Mouse (Mus musculus): Measurements from ENCODE around the gene Taar6. TPM values are rescaled to one million over a fixed set of nuclear protein-coding genes. Genes with fewer than 3 reads are reported as not detected.
A peak's percentile ranks its signal among the peaks of the same experiment; 100 is the strongest.

Gene Taar6
- total and polyA plus RNA-seq, 3 experiments = not detected

DNA sequence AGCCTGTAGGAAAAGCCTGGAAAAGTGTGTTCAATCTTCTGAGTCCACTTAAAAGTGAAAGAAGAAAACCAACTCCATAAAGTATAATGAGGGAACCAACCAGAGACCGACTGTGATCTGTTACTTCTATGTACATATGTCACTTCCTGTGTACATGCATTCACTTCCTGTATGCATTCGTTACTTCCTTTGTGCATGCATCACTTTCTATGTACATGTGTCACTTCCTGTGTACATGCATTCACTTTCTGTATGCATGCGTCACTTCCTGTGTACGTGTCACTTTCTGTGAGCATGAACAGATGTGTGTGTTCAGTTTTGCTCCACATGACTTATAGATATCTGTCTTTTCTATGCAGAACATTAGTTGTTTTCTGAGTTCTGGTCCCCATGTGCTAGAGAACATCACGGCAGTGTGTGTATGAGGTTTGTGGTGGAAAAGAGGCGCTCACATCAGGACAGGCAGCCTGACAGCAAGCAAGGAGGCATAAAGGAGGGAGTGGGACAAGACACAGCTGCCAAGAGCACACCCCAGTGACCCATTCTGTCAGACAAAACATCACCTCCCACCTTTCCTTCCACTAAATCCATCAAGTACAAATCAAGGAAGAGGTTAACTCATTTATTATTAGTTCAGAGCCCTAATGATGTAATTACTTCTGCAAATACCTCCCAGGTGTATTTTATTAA is 20.4 kb downstream of the Taar6 start:
- Histone ChIP-seq H3K27me3 (ENCODE audit: control insufficient read depth in 1 of 2, insufficient read depth in 2 of 2, low read length in 2 of 2) (peaks cover 8 to 10% of the 10 kb centered on the region in 2 experiments), H3K36me3 (ENCODE audit: control insufficient read depth in 1 of 2, insufficient read depth in 2 of 2, low read length in 2 of 2) (no peaks in the 10 kb centered on the region), H3K27ac (ENCODE audit: control insufficient read depth, low read depth, low read length) (no peak overlapping the region), H3K9me3 (replicated peaks; ENCODE audit: insufficient read depth, low read length) (no peaks in the 10 kb centered on the region), H3K9ac (ENCODE audit: control insufficient read depth, low read depth, low read length, poor library complexity, severe bottlenecking) (no peak overlapping the region), H3K79me2 (ENCODE audit: control insufficient read depth, insufficient read depth, low read length, poor library complexity) (no peaks in the 10 kb centered on the region), H3K4me1 (ENCODE audit: control insufficient read depth in 1 of 2, insufficient read depth in 2 of 2, low read length in 2 of 2) (no peaks in the 10 kb centered on the region), H3K4me3 (ENCODE audit: control insufficient read depth in 1 of 2, insufficient read depth in 1 of 2, low read depth in 2 of 2, low read length in 2 of 2) (no peak overlapping the region)
- no peak for TF ChIP-seq CHD1 (IDR thresholded peaks at IDR 0.05; ENCODE audit: low read depth, low read length)
- TF ChIP-seq POLR2A (IDR thresholded peaks at IDR 0.05; ENCODE audit: control insufficient read depth in 1 of 2, insufficient read depth in 1 of 2, low read depth in 1 of 2, low read length in 2 of 2, poor library complexity in 1 of 2) = no peak
- no peak for TF ChIP-seq ZNF384 (IDR thresholded peaks at IDR 0.05; ENCODE audit: low read depth, low read length)
- no peak for DNase-seq (ENCODE audit: low read depth, low spot score)

DNA sequence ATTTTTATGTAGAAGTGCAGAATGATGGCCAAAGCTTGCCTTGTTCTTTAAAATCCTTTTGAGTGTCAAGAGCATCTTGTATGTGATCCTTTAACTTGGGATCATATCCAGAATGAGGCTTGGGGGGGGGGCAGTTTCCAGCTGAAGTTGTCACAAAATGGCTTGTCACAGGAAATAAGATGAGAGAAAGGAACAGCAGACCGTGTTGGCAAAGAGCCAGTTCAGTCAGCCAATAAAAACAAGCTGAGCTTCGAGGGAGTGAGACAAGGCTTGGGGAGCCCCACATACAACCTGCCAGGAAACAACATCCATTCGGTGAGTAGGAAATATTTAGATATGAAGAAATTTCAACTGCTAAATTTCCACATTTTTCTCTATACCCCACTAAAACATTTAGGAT is 22.0 kb downstream of the Taar6 start:
- no peak overlapping the region for H3K4me3 ChIP-seq (ENCODE audit: control insufficient read depth in 1 of 2, insufficient read depth in 1 of 2, low read depth in 2 of 2, low read length in 2 of 2)
- peak; percentile 2 for DNase-seq (ENCODE audit: low read depth, low spot score)
- H3K79me2 ChIP-seq (ENCODE audit: control insufficient read depth, insufficient read depth, low read length, poor library complexity) = no peaks in the 10 kb centered on the region

DNA sequence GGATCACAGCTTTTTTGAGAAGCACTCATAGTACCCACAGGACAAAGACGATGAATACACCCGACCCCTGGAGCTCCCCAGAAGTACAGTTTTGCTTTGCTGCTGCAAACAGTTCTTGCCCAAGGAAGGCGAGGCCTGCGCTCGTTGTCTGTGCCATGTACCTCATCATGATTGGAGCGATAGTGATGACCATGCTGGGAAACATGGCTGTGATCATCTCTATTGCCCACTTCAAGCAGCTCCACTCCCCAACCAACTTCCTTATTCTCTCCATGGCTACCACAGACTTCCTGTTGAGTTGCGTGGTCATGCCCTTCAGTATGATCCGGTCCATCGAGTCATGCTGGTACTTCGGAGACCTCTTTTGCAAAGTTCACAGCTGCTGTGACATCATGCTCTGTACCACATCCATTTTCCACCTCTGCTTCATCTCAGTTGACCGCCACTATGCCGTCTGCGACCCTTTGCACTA is 25.0 kb downstream of the Taar6 start, which contains the start of gene Taar4:
Gene Taar4, plus strand, starts transcription at position 51 of the 472 bp plus-strand sequence.
- H3K9ac ChIP-seq (ENCODE audit: control insufficient read depth, low read depth, low read length, poor library complexity, severe bottlenecking) = no peak within 1 kb of the TSS
- DNase-seq (ENCODE audit: low read depth, low spot score) = no peak
- no peak within 1 kb of the TSS for H3K4me3 ChIP-seq (ENCODE audit: control insufficient read depth in 1 of 2, insufficient read depth in 1 of 2, low read depth in 2 of 2, low read length in 2 of 2)
- no peaks in the 10 kb centered on the region for H3K4me1 ChIP-seq (ENCODE audit: control insufficient read depth in 1 of 2, insufficient read depth in 2 of 2, low read length in 2 of 2)
- peaks cover 0 to 1% of the 10 kb centered on the region in 2 experiments; a peak in 1 of 4 replicates for H3K27me3 ChIP-seq (ENCODE audit: control insufficient read depth in 1 of 2, insufficient read depth in 2 of 2, low read length in 2 of 2)
- no peaks in the 10 kb centered on the region for H3K36me3 ChIP-seq (ENCODE audit: control insufficient read depth in 1 of 2, insufficient read depth in 2 of 2, low read length in 2 of 2)
- H3K9me3 ChIP-seq (replicated peaks; ENCODE audit: insufficient read depth, low read length) = no peaks in the 10 kb centered on the region
- no peak for TF ChIP-seq GABPA (IDR thresholded peaks at IDR 0.05; ENCODE audit: low read depth, low read length)
- no peak for TF ChIP-seq ELF1 (IDR thresholded peaks at IDR 0.05; ENCODE audit: low read depth, low read length)
- TF ChIP-seq MAX (IDR thresholded peaks at IDR 0.05; ENCODE audit: low read length) = no peak
- TF ChIP-seq EP300 (IDR thresholded peaks at IDR 0.05; ENCODE audit: low read depth in 1 of 2, low read length in 2 of 2) = no peak
- no peak for TF ChIP-seq CTCF (IDR thresholded peaks at IDR 0.05 in 2 of 3, conservative IDR thresholded peaks at IDR 0.05 in 1 of 3; ENCODE audit: control insufficient read depth in 1 of 3, insufficient read depth in 1 of 3, low read depth in 2 of 3, low read length in 3 of 3, poor library complexity in 1 of 3, severe bottlenecking in 1 of 3)
- no peak for TF ChIP-seq RAD21 (IDR thresholded peaks at IDR 0.05; ENCODE audit: low read depth, low read length)
- no peak for TF ChIP-seq ZNF384 (IDR thresholded peaks at IDR 0.05; ENCODE audit: low read depth, low read length)
- no peak for TF ChIP-seq KAT2A (conservative IDR thresholded peaks at IDR 0.05; ENCODE audit: low read depth, low read length)
- TF ChIP-seq ZKSCAN1 (IDR thresholded peaks at IDR 0.05; ENCODE audit: low read depth, low read length) = no peak
- no peak for TF ChIP-seq TBP (IDR thresholded peaks at IDR 0.05; ENCODE audit: low read depth, low read length)
- no peak for TF ChIP-seq CHD2 (IDR thresholded peaks at IDR 0.05; ENCODE audit: low read length)
- no peak for TF ChIP-seq POLR2A (IDR thresholded peaks at IDR 0.05; ENCODE audit: control insufficient read depth in 1 of 2, insufficient read depth in 1 of 2, low read depth in 1 of 2, low read length in 2 of 2, poor library complexity in 1 of 2)
- no peak for TF ChIP-seq USF1 (IDR thresholded peaks at IDR 0.05; ENCODE audit: low read depth, low read length)
- TF ChIP-seq MAZ (IDR thresholded peaks at IDR 0.05; ENCODE audit: low read depth, low read length) = no peak
- no peak for TF ChIP-seq JUND (IDR thresholded peaks at IDR 0.05; ENCODE audit: low read depth, low read length)
- no peak for TF ChIP-seq HCFC1 (IDR thresholded peaks at IDR 0.05; ENCODE audit: low read depth, low read length)
- no peak for TF ChIP-seq POLR2AphosphoS5 (IDR thresholded peaks at IDR 0.05; ENCODE audit: borderline replicate concordance, low read depth, low read length)
- no peak within 1 kb of the TSS for H3K27ac ChIP-seq (ENCODE audit: control insufficient read depth, low read depth, low read length)
- no peaks in the 10 kb centered on the region for H3K79me2 ChIP-seq (ENCODE audit: control insufficient read depth, insufficient read depth, low read length, poor library complexity)

More for the DNA sequence above, 22.0 kb downstream of the Taar6 start:
- no peak for TF ChIP-seq ZC3H11A (IDR thresholded peaks at IDR 0.05; ENCODE audit: low read depth, low read length)
- no peak for TF ChIP-seq KAT2A (conservative IDR thresholded peaks at IDR 0.05; ENCODE audit: low read depth, low read length)
- no peak for TF ChIP-seq ETS1 (IDR thresholded peaks at IDR 0.05; ENCODE audit: low read depth, low read length)
- no peak for TF ChIP-seq NELFE (IDR thresholded peaks at IDR 0.05; ENCODE audit: low read depth, low read length)
- TF ChIP-seq MAFK (IDR thresholded peaks at IDR 0.05; ENCODE audit: borderline replicate concordance, low read depth, low read length) = no peak
- no peak for TF ChIP-seq JUND (IDR thresholded peaks at IDR 0.05; ENCODE audit: low read depth, low read length)
- no peak for TF ChIP-seq MYB (IDR thresholded peaks at IDR 0.05; ENCODE audit: low read depth, low read length)
- no peak for TF ChIP-seq ZNF384 (IDR thresholded peaks at IDR 0.05; ENCODE audit: low read depth, low read length)
- TF ChIP-seq ZMIZ1 (IDR thresholded peaks at IDR 0.05; ENCODE audit: low read depth, low read length) = no peak
- TF ChIP-seq BHLHE40 (IDR thresholded peaks at IDR 0.05; ENCODE audit: borderline replicate concordance, low read depth, low read length) = no peak
- no peak for TF ChIP-seq TCF12 (IDR thresholded peaks at IDR 0.05; ENCODE audit: low read depth, low read length)
- Histone ChIP-seq H3K9ac (ENCODE audit: control insufficient read depth, low read depth, low read length, poor library complexity, severe bottlenecking) (no peak overlapping the region), H3K27me3 (ENCODE audit: control insufficient read depth in 1 of 2, insufficient read depth in 2 of 2, low read length in 2 of 2) (peaks cover 3 to 5% of the 10 kb centered on the region in 2 experiments; a peak in 3 of 4 replicates), H3K36me3 (ENCODE audit: control insufficient read depth in 1 of 2, insufficient read depth in 2 of 2, low read length in 2 of 2) (no peaks in the 10 kb centered on the region), H3K9me3 (replicated peaks; ENCODE audit: insufficient read depth, low read length) (no peaks in the 10 kb centered on the region), H3K27ac (ENCODE audit: control insufficient read depth, low read depth, low read length) (no peak overlapping the region), H3K4me1 (ENCODE audit: control insufficient read depth in 1 of 2, insufficient read depth in 2 of 2, low read length in 2 of 2) (no peaks in the 10 kb centered on the region)
